Mouse (Mus musculus): Measurements from ENCODE around the gene Rnf144b. TPM values are rescaled to one million over a fixed set of nuclear protein-coding genes. Genes with fewer than 3 reads are reported as not detected.

The Rnf144b gene
- polyA plus RNA-seq, 1 experiment = 20.9 TPM

DNA sequence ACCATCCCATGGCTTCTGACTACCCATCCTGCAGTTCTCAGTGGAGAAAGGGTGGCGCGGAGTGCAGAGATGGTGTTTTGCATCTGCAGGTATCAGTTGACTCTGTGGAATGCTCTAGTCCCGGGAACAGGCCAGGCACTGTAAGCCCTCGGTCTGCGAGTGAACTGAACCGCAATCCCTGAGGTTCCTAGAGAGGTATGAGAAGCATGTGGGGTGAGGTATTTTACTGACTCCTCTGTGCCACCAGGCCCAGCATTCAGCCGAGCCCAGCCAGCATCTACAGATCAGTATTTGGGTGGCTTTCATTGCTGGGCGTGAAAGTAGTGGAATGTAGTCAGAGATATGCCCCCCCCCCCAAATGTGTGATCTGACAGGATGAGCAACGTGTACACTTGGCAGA lies 23.5 kb downstream of the Rnf144b start:
- Histone ChIP-seq H3K27ac (ENCODE audit: control insufficient read depth, insufficient read depth, low read depth, low read length) (no peak overlapping the region), H3K27me3 (ENCODE audit: control insufficient read depth, insufficient read depth, low read length) (no peaks in the 10 kb centered on the region), H3K4me3 (ENCODE audit: control insufficient read depth, low read depth, low read length) (no peak overlapping the region), H3K36me3 (ENCODE audit: control insufficient read depth, insufficient read depth, low read length) (no peaks in the 10 kb centered on the region; the same call in 1 of the 2 replicates), H3K4me1 (ENCODE audit: control insufficient read depth, insufficient read depth, low read length) (no peaks in the 10 kb centered on the region)
- TF ChIP-seq CTCF (IDR thresholded peaks at IDR 0.05; ENCODE audit: control insufficient read depth, insufficient read depth, insufficient replicate concordance, low read depth, low read length) = no peak
- no peak for TF ChIP-seq POLR2A (IDR thresholded peaks at IDR 0.05; ENCODE audit: control insufficient read depth, low read depth, low read length)

DNA sequence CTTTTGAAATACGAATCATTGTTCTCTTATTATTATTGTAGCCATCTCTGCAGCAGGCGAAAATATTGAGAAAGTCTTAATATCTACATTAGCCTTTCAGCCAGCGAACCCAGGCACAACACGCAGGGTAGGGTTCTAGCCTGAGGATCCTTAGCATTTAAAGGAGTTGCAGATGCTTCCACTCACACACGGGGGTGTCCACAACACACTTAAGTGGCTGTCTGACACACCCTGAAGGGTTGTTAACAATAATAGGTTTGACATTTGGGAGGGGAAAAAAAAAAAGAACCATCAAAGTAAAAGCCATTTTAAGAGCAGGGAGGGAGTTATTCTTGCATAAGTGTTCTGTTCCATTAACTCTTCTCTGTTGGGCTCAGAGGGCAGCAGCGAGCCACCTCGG lies 23.9 kb downstream of the Rnf144b start:
- Histone ChIP-seq H3K27ac (ENCODE audit: control insufficient read depth, insufficient read depth, low read depth, low read length) (no peak overlapping the region), H3K27me3 (ENCODE audit: control insufficient read depth, insufficient read depth, low read length) (no peaks in the 10 kb centered on the region), H3K36me3 (ENCODE audit: control insufficient read depth, insufficient read depth, low read length) (no peaks in the 10 kb centered on the region), H3K4me1 (ENCODE audit: control insufficient read depth, insufficient read depth, low read length) (no peaks in the 10 kb centered on the region), H3K4me3 (ENCODE audit: control insufficient read depth, low read depth, low read length) (no peak overlapping the region)
- TF ChIP-seq POLR2A (IDR thresholded peaks at IDR 0.05; ENCODE audit: control insufficient read depth, low read depth, low read length) (no peak), CTCF (IDR thresholded peaks at IDR 0.05; ENCODE audit: control insufficient read depth, insufficient read depth, insufficient replicate concordance, low read depth, low read length) (no peak)

DNA sequence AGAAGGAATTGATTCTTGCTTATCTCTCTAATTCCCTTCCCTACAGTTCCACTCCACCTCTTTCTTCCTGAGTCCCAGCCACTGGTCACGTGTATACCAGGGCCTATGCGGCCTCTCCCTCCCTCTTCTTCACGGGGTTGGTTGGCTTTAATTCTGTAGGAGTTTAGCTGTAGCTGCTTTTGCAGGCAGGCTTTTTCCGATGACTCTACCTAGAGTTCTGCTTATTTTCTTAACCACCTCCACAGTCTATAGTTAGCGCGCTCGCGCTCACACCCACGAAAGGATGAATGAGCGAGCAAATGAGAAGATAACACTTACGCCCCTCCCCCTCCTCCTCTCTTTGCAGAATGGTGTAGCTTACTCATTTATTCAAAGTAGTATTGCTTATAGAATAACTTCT lies 26.1 kb downstream of the Rnf144b start:
- TF ChIP-seq CTCF (IDR thresholded peaks at IDR 0.05; ENCODE audit: control insufficient read depth, insufficient read depth, insufficient replicate concordance, low read depth, low read length) (no peak), POLR2A (IDR thresholded peaks at IDR 0.05; ENCODE audit: control insufficient read depth, low read depth, low read length) (no peak)
- H3K27me3 ChIP-seq (ENCODE audit: control insufficient read depth, insufficient read depth, low read length) = no peaks in the 10 kb centered on the region

GRCm38 (mm10) chr13:47149993-47150392 lies 27.5 kb downstream of the Rnf144b start:
- no peak overlapping the region for H3K27ac ChIP-seq (ENCODE audit: control insufficient read depth, insufficient read depth, low read depth, low read length)

More for the DNA sequence above, 26.1 kb downstream of the Rnf144b start:
- no peaks in the 10 kb centered on the region for H3K4me1 ChIP-seq (ENCODE audit: control insufficient read depth, insufficient read depth, low read length)
- no peak overlapping the region for H3K4me3 ChIP-seq (ENCODE audit: control insufficient read depth, low read depth, low read length)
- no peaks in the 10 kb centered on the region for H3K36me3 ChIP-seq (ENCODE audit: control insufficient read depth, insufficient read depth, low read length)
- H3K27ac ChIP-seq (ENCODE audit: control insufficient read depth, insufficient read depth, low read depth, low read length) = no peak overlapping the region

GRCm38 (mm10) chr13:47151060-47151459 lies 28.6 kb downstream of the Rnf144b start:
- Histone ChIP-seq H3K27me3 (ENCODE audit: control insufficient read depth, insufficient read depth, low read length) (no peaks in the 10 kb centered on the region), H3K36me3 (ENCODE audit: control insufficient read depth, insufficient read depth, low read length) (no peaks in the 10 kb centered on the region), H3K4me1 (ENCODE audit: control insufficient read depth, insufficient read depth, low read length) (no peaks in the 10 kb centered on the region; the same call in 1 of the 2 replicates), H3K27ac (ENCODE audit: control insufficient read depth, insufficient read depth, low read depth, low read length) (no peak overlapping the region), H3K4me3 (ENCODE audit: control insufficient read depth, low read depth, low read length) (no peak overlapping the region)
- TF ChIP-seq POLR2A (IDR thresholded peaks at IDR 0.05; ENCODE audit: control insufficient read depth, low read depth, low read length) (no peak), CTCF (IDR thresholded peaks at IDR 0.05; ENCODE audit: control insufficient read depth, insufficient read depth, insufficient replicate concordance, low read depth, low read length) (no peak)

More at GRCm38 (mm10) chr13:47149993-47150392, 27.5 kb downstream of the Rnf144b start:
- Histone ChIP-seq H3K4me1 (ENCODE audit: control insufficient read depth, insufficient read depth, low read length) (no peaks in the 10 kb centered on the region; the same call in 1 of the 2 replicates), H3K27me3 (ENCODE audit: control insufficient read depth, insufficient read depth, low read length) (no peaks in the 10 kb centered on the region), H3K4me3 (ENCODE audit: control insufficient read depth, low read depth, low read length) (no peak overlapping the region), H3K36me3 (ENCODE audit: control insufficient read depth, insufficient read depth, low read length) (no peaks in the 10 kb centered on the region)
- no peak for TF ChIP-seq POLR2A (IDR thresholded peaks at IDR 0.05; ENCODE audit: control insufficient read depth, low read depth, low read length)
- TF ChIP-seq CTCF (IDR thresholded peaks at IDR 0.05; ENCODE audit: control insufficient read depth, insufficient read depth, insufficient replicate concordance, low read depth, low read length) = no peak

DNA sequence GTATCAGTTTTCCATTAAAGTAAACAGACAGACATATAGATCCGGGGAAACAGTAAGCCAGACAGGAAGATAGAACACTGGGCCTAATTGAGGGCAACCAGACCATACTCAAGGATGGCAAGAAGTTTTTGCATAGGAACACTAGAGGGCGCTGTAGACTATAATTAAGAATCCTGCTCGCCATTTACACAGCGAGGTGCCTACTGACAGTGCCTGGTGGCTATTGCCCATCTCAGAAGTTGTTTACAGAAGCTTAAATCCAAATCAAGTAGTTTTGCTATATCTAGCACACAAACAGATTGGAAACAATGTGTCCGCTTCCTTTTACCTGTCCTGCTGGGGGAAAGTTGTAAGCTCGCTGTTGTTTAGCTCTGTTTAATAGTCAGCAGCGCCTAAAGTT lies 29.9 kb downstream of the Rnf144b start:
- no peaks in the 10 kb centered on the region for H3K36me3 ChIP-seq (ENCODE audit: control insufficient read depth, insufficient read depth, low read length)
- H3K4me1 ChIP-seq (ENCODE audit: control insufficient read depth, insufficient read depth, low read length) = no peaks in the 10 kb centered on the region; the same call in 1 of the 2 replicates
- H3K27me3 ChIP-seq (ENCODE audit: control insufficient read depth, insufficient read depth, low read length) = no peaks in the 10 kb centered on the region
- no peak overlapping the region for H3K4me3 ChIP-seq (ENCODE audit: control insufficient read depth, low read depth, low read length)
- no peak overlapping the region for H3K27ac ChIP-seq (ENCODE audit: control insufficient read depth, insufficient read depth, low read depth, low read length)
- TF ChIP-seq POLR2A (IDR thresholded peaks at IDR 0.05; ENCODE audit: control insufficient read depth, low read depth, low read length) = no peak
- TF ChIP-seq CTCF (IDR thresholded peaks at IDR 0.05; ENCODE audit: control insufficient read depth, insufficient read depth, insufficient replicate concordance, low read depth, low read length) = no peak; the same call in 1 of the 2 replicates

- no peak for TF ChIP-seq CTCF (IDR thresholded peaks at IDR 0.05; ENCODE audit: control insufficient read depth, insufficient read depth, insufficient replicate concordance, low read depth, low read length)
- TF ChIP-seq POLR2A (IDR thresholded peaks at IDR 0.05; ENCODE audit: control insufficient read depth, low read depth, low read length) = no peak
- Histone ChIP-seq H3K4me1 (ENCODE audit: control insufficient read depth, insufficient read depth, low read length) (no peaks in the 10 kb centered on the region; the same call in 1 of the 2 replicates), H3K36me3 (ENCODE audit: control insufficient read depth, insufficient read depth, low read length) (no peaks in the 10 kb centered on the region), H3K27ac (ENCODE audit: control insufficient read depth, insufficient read depth, low read depth, low read length) (no peak overlapping the region), H3K27me3 (ENCODE audit: control insufficient read depth, insufficient read depth, low read length) (no peaks in the 10 kb centered on the region), H3K4me3 (ENCODE audit: control insufficient read depth, low read depth, low read length) (no peak overlapping the region)
Observed at GRCm38 (mm10) chr13:47153206-47153605, 30.8 kb downstream of the Rnf144b start.

DNA sequence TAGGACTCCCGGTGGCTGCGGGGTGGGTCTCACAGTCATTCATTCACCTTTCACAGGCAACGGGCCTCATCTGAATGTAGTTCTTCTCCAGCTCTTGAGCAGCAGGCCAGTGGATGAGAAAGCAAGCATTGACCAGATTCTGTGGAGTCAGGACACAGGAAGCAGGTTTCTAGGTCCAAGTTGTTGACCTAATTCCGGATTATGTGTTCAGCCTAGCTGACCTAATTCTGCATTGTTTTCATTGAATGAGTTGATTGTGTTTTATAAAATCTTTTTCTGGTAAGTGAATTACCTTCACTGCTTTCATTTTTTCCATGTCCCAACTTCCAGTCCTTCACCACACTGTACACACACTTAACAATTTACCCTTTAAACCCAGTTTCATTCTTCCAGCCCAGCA lies 32.4 kb downstream of the Rnf144b start:
- no peak overlapping the region for H3K27ac ChIP-seq (ENCODE audit: control insufficient read depth, insufficient read depth, low read depth, low read length)
- no peak for TF ChIP-seq POLR2A (IDR thresholded peaks at IDR 0.05; ENCODE audit: control insufficient read depth, low read depth, low read length)
- no peak for TF ChIP-seq CTCF (IDR thresholded peaks at IDR 0.05; ENCODE audit: control insufficient read depth, insufficient read depth, insufficient replicate concordance, low read depth, low read length)

More for the DNA sequence above, 32.4 kb downstream of the Rnf144b start:
- Histone ChIP-seq H3K4me1 (ENCODE audit: control insufficient read depth, insufficient read depth, low read length) (peaks cover 5% of the 10 kb centered on the region), H3K27me3 (ENCODE audit: control insufficient read depth, insufficient read depth, low read length) (no peaks in the 10 kb centered on the region), H3K36me3 (ENCODE audit: control insufficient read depth, insufficient read depth, low read length) (no peaks in the 10 kb centered on the region), H3K4me3 (ENCODE audit: control insufficient read depth, low read depth, low read length) (no peak overlapping the region)

Data from testis, adult 2 months (tissue).